In the genomic region with DNA sequence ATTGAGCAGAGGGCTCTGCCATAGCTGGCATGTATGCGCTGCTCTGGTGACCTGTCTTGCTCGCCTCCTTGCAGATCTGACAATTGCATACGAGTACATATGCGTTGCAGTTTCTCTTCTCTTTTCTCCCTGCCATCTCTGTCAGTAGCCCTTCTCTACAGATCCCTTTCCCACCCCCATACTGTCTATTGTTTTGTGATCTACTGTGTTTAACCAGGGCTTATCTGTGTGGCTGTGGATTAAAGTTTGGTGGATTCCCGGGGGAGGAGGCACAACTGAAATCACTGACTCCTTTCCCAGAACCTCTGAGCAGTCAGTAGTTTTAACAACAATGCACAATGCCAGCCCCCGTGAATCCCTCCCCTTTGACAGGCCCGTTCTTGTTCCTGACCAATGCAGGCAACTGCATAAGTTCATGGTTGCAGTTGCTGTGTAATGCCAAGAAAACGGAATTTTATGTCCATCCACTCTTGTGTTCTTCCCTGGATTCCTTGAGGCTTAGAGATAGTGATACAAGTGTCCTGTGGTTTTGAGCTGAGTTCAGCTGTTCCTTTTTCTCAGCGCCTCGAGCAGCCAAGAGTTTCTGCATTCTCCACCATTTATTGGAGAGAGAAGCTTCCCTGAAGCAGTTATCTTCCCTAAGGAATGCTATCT, we compare ENCODE assay signal across 14 mouse cellular contexts.
DNase-seq lines count a peak whose midpoint lies in the region; ATAC-seq lines count a peak whose summit lies in the region.
"Had no signal": no experiment of that assay in that cellular context is flagged by ENCODE, and none has a peak within 500 bp of the region (broad histone marks: within the 10 kb centered on the region; RNA-seq: fewer than 3 reads in every experiment).

No protein-coding gene starts in this region.

- WGBS in intestine, embryonic 16.5 days, result 58% methylated on average over 10 of the region's 10 CpGs
- WGBS in intestine, embryonic 15.5 days, result 50% methylated on average over 10 of the region's 10 CpGs
- WGBS in embryonic facial prominence, embryonic 13.5 days, result 72% methylated on average over 10 of the region's 10 CpGs
- 42% methylated on average over 10 of the region's 10 CpGs for WGBS in midbrain, embryonic 13.5 days

- H3K9me3 ChIP-seq in intestine, embryonic 16.5 days (ENCODE audit: control insufficient read depth, low read length), result no peaks in the 10 kb centered on the region
- H3K9me3 ChIP-seq in intestine, embryonic 15.5 days, result no peaks in the 10 kb centered on the region
- H3K9me3 ChIP-seq in embryonic facial prominence, embryonic 13.5 days, result no peaks in the 10 kb centered on the region
- no peaks in the 10 kb centered on the region for H3K9me3 ChIP-seq in midbrain, embryonic 13.5 days
- H3K9me3 ChIP-seq: liver, embryonic 12.5 days had no signal

- no peaks in the 10 kb centered on the region for H3K36me3 ChIP-seq in intestine, embryonic 16.5 days (ENCODE audit: control insufficient read depth, insufficient read depth, low read length)
- no peaks in the 10 kb centered on the region for H3K36me3 ChIP-seq in intestine, embryonic 15.5 days
- H3K36me3 ChIP-seq in embryonic facial prominence, embryonic 13.5 days, result peaks cover 23% of the 10 kb centered on the region
- H3K36me3 ChIP-seq in midbrain, embryonic 13.5 days, result peaks cover 16% of the 10 kb centered on the region

- no peak overlapping the region for H3K9ac ChIP-seq in intestine, embryonic 16.5 days (ENCODE audit: low read depth, low read length)
- no peak overlapping the region for H3K9ac ChIP-seq in intestine, embryonic 15.5 days
- no peak overlapping the region for H3K9ac ChIP-seq in embryonic facial prominence, embryonic 13.5 days
- peak overlapping the region; percentile 7; the same call in 1 of the 2 replicates for H3K9ac ChIP-seq in midbrain, embryonic 13.5 days (replicated peaks)
- H3K9ac ChIP-seq: forebrain, postnatal 0 days; liver, embryonic 12.5 days had no signal

- intact Hi-C loops in left cerebral cortex, postnatal 4 days (cut with DNase I), result no loop called here

- H3K27me3 ChIP-seq in intestine, embryonic 16.5 days (replicated peaks; ENCODE audit: control insufficient read depth, insufficient read depth, low read length), result no peaks in the 10 kb centered on the region
- H3K27me3 ChIP-seq in intestine, embryonic 15.5 days (replicated peaks), result no peaks in the 10 kb centered on the region
- no peaks in the 10 kb centered on the region for H3K27me3 ChIP-seq in embryonic facial prominence, embryonic 13.5 days
- H3K27me3 ChIP-seq in midbrain, embryonic 13.5 days, result no peaks in the 10 kb centered on the region
- H3K27me3 ChIP-seq: liver, embryonic 12.5 days had no signal

- H3K4me1 ChIP-seq in intestine, embryonic 16.5 days (ENCODE audit: control insufficient read depth, insufficient read depth, low read length), result no peaks in the 10 kb centered on the region
- no peaks in the 10 kb centered on the region for H3K4me1 ChIP-seq in intestine, embryonic 15.5 days (replicated peaks)
- H3K4me1 ChIP-seq in embryonic facial prominence, embryonic 13.5 days, result no peaks in the 10 kb centered on the region
- peaks cover 20% of the 10 kb centered on the region for H3K4me1 ChIP-seq in midbrain, embryonic 13.5 days (replicated peaks)

- peak overlapping the region; percentile 18; the same call in 1 of the 2 replicates for H3K27ac ChIP-seq in intestine, embryonic 16.5 days (ENCODE audit: low read length)
- H3K27ac ChIP-seq in intestine, embryonic 15.5 days, result no peak overlapping the region; the same call in 1 of the 2 replicates
- peak overlapping the region; percentile 35; the same call in 1 of the 2 replicates for H3K27ac ChIP-seq in embryonic facial prominence, embryonic 13.5 days
- peak overlapping the region; percentile 61 for H3K27ac ChIP-seq in midbrain, embryonic 13.5 days
- H3K27ac ChIP-seq: liver, embryonic 12.5 days had no signal

- no peak for ATAC-seq in intestine, embryonic 16.5 days
- no peak for ATAC-seq in intestine, embryonic 15.5 days
- no peak for ATAC-seq in embryonic facial prominence, embryonic 13.5 days (ENCODE audit: insufficient number of reproducible peaks, insufficient read depth, low FRiP score, low TSS enrichment, low read depth)
- ATAC-seq in midbrain, embryonic 13.5 days, result no peak
- ATAC-seq: forebrain, postnatal 0 days; liver, embryonic 12.5 days had no signal

- H3K4me3 ChIP-seq in intestine, embryonic 16.5 days (ENCODE audit: low read length), result no peak overlapping the region
- no peak overlapping the region for H3K4me3 ChIP-seq in intestine, embryonic 15.5 days (replicated peaks)
- H3K4me3 ChIP-seq in embryonic facial prominence, embryonic 13.5 days, result no peak overlapping the region
- no peak overlapping the region for H3K4me3 ChIP-seq in midbrain, embryonic 13.5 days (replicated peaks)
- H3K4me3 ChIP-seq: erythroblast, embryonic 14.5 days; liver, embryonic 12.5 days had no signal

- peak; percentile 90 for DNase-seq in heart, adult 11 months
- no peak for DNase-seq in heart, postnatal 4 days
- DNase-seq in left cerebral cortex, postnatal 4 days, result no peak
- DNase-seq in kidney, postnatal 14 days, result no peak
- DNase-seq: cerebellum, adult 18-20 months; forebrain, postnatal 0 days; gastrocnemius, postnatal 25 days; thymus, postnatal 14 days had no signal

- H3K4me2 ChIP-seq in intestine, embryonic 16.5 days (ENCODE audit: low read depth, low read length), result no peak overlapping the region
- no peak overlapping the region for H3K4me2 ChIP-seq in intestine, embryonic 15.5 days (replicated peaks)
- H3K4me2 ChIP-seq in embryonic facial prominence, embryonic 13.5 days, result no peak overlapping the region
- H3K4me2 ChIP-seq in midbrain, embryonic 13.5 days (replicated peaks), result no peak overlapping the region
- H3K4me2 ChIP-seq: liver, embryonic 12.5 days had no signal
